Mouse (Mus musculus) natural killer cell, adult 2 months (primary cell): ENCODE results near the gene Zfp39.

ENCODE experiments used
- DNase-seq, 2 experiments: peaks; one replicate each; pipeline ENCODE4 v3.0.0; 2022; ENCODE audit warnings: low spot score in 2 of 2

The Zfp39 gene

GRCm38 (mm10) chr11:58903511-58904409 lies at the start of gene Zfp39:
TSS of gene Zfp39 (minus strand) at chr11:58904225.
- DNase-seq = peak; percentile 95 to 97

- DNase-seq = no peak
Measured at GRCm38 (mm10) chr11:58953351-58954169, 49.5 kb upstream of the Zfp39 start.

GRCm38 (mm10) chr11:58951210-58951609 lies 47.2 kb upstream of the Zfp39 start:
- DNase-seq = no peak

- DNase-seq = no peak
Measured at GRCm38 (mm10) chr11:58949480-58950431, 45.7 kb upstream of the Zfp39 start.

DNA sequence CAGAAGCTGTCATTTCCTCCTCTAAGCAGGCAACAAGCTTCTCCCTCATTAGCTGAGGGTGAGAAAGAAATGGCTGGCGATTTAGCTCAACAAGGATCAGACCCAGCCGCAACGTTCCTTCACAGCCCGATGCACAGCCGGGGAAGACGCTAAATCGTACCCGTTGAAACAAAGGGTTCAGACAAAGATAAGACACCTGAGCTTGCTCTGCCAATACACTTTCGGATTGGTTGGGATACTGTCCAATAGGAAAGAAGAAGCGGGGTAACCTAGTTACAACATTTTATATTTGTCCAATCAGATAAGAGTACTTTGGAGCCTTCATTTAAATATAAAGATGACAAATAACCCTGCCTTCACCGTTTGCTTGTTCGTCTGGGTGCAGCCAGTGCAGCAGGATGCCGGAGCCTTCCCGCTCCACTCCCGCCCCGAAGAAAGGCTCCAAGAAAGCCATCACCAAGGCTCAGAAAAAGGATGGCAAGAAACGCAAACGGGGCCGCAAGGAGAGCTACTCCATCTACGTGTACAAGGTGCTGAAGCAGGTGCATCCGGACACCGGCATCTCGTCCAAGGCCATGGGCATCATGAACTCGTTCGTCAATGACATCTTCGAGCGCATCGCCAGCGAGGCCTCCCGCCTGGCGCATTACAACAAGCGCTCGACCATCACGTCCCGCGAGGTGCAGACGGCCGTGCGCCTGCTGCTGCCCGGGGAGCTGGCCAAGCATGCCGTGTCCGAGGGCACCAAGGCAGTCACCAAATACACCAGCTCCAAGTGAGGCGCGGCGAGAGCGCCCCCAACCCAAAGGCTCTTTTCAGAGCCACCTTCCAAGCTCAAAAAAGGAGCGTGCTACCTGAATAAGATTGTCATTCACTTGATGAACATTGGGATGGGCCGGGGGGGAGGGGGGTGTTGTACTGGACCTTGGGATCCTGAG lies 44.8 kb upstream of the Zfp39 start, which contains the start of gene Hist3h2ba:
Hist3h2ba (plus strand) TSS at position 379 of the 938 bp plus-strand sequence.
- peak; percentile 49 to 50 for DNase-seq

DNA sequence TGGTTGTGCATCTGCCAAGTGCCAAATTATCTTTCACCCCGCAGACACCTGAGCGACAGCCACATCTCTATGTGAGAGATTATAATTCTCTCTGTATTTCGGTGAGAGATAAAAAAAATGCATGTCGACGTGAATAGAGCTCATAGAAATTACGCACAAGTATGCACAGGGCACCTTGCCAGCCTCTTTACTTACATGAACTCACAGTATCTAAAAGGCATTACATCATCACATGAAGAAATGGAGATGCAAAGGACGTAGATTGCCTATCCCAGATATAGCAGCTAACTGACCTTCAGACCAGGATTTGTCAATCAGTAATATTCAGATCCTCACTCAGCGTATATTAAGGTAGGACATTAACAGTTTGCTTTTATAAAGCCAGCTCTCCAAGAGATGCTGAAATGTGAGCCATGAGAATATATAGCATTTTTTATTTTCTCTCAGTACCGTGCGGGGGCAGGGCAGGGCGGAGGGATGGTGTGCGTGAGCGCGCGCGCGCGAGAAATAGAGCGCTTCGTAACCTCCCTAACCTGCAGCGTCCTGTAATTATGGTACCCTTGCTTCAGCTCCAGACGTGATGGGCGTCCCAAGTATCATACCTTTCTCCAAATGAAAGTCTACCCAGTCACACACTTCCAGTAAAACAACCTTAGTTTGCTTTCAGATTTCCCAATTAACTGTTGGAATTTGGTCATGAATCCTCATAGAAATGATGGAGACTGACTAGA lies 43.9 kb upstream of the Zfp39 start:
- no peak for DNase-seq

DNA sequence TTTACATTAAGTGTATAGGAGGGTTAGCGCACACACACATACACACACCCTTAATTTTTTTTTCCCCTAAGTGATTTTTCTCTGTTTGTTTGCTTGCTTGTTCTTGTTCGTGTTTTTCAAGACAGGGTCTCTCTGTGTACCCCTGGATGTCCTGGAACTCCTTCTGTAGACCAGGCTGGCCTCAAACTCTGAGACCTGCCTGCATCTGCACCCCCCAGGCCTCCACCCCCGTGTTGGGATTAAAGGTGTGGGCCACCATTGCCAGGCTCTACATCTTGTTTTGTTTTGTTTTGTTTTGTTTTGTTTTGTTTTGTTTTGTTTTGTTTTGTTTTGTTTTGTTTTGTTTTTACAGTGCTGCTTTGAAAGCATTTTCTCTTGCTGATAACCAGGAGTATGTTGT lies 43.3 kb upstream of the Zfp39 start:
- no peak for DNase-seq

GRCm38 (mm10) chr11:58944136-58944535 lies 40.1 kb upstream of the Zfp39 start:
- no peak for DNase-seq

GRCm38 (mm10) chr11:58939088-58939439 lies 35.0 kb upstream of the Zfp39 start:
- no peak for DNase-seq

GRCm38 (mm10) chr11:58938322-58939087 lies 34.5 kb upstream of the Zfp39 start, which contains the start of gene Rnf187:
TSS of gene Rnf187 (minus strand) at chr11:58938916.
- DNase-seq = peak; percentile 74 to 84

DNA sequence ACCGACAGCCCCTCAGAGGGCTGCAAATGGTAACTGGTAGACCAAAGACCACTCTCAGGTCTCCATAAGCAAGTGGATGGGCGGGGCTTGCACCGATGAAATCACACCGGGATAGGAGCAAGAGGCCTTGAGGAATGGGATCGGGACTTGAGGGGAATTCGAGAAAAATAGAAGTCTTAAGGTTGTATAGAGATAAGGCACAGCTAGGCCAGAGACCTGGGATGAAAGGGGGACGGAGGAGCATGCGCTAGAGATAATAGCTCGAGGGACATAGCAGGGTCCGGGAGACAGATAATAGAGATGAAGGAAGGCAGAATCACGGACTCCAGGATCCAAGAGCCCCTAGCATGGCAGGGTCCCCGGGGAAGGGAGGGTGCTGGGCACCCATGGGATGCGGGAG lies 33.9 kb upstream of the Zfp39 start:
- no peak for DNase-seq

DNA sequence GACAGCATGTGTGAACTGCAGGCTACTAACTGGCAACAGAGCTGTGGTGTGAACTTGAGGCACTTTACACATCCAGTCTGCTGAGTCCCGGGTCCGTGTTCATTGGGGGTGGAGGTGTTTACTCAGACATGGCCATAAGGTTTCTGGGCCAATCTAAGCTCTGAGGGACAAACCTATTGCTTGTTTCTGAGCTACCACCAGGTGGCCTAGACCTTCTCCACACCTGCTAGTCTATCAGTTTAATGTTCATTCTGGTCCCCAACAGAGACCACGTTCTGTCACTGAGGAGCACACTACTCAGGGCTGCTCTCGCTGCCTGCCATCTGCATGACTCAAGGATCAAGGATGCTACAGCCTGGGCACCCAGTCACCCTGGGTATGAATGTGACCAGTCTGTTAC lies 27.6 kb upstream of the Zfp39 start:
- DNase-seq = peak; percentile 23 to 38

- DNase-seq = no peak
Measured at GRCm38 (mm10) chr11:58930254-58930653, 26.2 kb upstream of the Zfp39 start.

DNA sequence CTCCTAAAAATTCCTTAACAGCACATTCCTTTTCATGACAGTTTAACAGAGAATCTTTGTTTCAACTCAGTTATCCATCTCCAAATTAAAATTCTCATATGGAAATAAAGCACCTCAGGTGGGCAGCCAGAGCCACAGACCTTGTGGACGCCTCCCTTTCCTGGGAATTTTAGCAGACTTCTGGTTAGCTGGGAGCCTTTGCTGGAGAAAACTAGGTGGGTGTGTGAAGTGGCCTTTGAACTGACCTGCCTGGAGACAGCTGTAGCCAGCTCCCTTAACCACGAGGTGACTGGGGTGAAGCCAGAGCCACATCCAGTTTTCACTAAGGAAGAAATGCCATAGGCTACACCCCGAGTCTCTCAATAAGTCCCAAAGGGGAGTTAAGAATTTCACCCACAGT lies 25.6 kb upstream of the Zfp39 start:
- no peak for DNase-seq

DNA sequence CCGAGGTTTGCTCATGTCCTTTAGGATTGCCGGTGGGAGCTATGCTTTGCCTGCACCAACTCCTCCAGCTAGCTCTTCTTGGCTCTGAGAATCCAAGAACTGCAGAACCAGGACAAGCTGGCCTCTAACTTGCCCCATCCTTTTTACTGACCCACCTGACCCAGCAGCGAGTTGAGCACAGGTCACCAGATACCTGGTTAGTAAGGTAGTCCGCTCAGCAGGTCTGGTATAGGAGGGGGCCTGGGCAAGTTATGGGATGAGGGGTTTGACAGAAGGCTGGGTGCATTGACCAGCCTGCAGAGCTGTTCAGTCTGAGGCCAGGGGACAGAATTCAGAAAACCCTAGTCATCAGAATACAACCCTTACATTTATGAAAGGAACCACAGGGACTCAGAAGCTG lies 25.0 kb upstream of the Zfp39 start:
- DNase-seq = no peak

DNA sequence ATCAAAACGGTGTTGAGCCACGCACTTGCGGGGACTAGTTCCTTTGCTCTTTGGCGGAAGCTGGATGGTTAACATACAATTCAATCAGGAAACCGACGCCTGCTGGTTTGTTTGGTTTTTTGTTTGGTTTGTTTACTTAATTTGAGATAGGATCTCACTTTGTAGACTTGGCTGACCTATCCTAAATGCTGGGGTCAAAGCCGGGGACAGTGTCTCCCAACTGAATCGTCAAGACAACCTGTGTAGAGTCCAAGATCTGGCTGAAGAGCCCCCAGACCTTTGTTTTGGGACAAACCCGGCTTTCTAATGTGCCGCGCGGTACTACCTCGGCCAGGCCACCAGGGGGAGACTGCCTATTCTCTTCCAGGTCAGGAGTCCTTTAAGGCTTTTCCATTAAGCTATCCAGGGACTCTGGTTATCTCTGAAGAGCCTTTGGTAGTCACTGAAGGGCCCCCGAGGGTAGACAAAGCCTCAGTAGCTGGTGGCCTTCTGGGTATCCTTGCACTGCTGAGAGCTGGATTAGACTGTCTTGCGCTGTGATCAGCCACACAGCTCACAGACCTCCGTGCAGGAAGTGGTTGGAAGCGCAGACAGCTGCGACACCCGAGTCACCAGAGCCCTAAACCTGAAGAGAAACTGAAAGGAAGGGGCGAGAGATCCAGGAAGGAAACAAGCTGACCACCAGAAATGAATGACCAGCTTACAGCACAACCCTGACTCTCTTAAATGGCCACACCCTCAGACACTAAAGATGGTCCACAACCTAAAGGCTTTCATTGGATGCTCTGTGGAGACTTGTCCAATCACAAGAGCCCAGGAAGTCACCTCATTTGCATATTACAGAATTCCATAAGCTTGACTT lies 24.0 kb upstream of the Zfp39 start:
- peak; percentile 88 to 91 for DNase-seq

DNA sequence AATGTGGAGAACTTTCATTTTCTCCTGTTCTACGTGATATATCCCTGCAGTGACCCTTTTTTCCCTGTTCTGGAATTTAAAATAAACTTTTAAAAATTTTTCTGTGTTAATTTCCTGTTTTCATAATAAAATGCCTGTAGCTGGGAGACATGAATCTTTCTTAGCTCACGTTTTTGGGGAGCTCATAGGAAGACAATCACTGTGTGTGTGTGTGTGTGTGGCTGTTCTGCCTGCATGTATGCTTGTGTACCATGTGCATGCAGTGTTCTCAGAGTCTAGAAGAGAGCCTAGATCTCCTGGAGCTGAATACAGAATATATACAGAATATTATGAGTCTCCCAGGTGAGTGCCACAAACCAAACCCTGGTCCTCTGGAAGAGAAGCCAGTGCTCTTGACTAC lies 23.0 kb upstream of the Zfp39 start:
- no peak for DNase-seq

- DNase-seq = no peak
Measured at GRCm38 (mm10) chr11:58926651-58927050, 22.6 kb upstream of the Zfp39 start.
